Mouse (Mus musculus) midbrain, embryonic 15.5 days (tissue): ENCODE measurements around the gene Ms4a4a. TPM values are rescaled to one million over a fixed set of nuclear protein-coding genes. Genes with fewer than 3 reads are reported as not detected.
"Not testable (repeated sequence)": the region's sequence is repeated elsewhere in the genome, so short reads cannot be mapped to it uniquely, and the experiment has no call there.

Experiments
- ATAC-seq: fragments of 200-750 bp; cut with Nextera tagmentation; replicated peaks from 2 replicates; pipeline ENCODE4 v1.8.0; 2017; ENCODE audit warnings: moderate TSS enrichment
- H3K27ac ChIP-seq: fragments of 300-500 bp; sonication (generic); 2 replicates; pipeline ENCODE4 v1.5.1; 2015; ENCODE audit warnings: mild to moderate bottlenecking, inconsistent platforms
- H3K27me3 ChIP-seq: fragments of 300-500 bp; sonication (generic); replicated peaks from 2 replicates; pipeline ENCODE4 v1.6.1; 2015; ENCODE audit warnings: inconsistent platforms
- H3K36me3 ChIP-seq: fragments of 300-500 bp; sonication (generic); replicated peaks from 2 replicates; pipeline ENCODE4 v1.6.1; 2015; ENCODE audit warnings: inconsistent platforms
- H3K4me1 ChIP-seq: fragments of 300-500 bp; sonication (generic); 2 replicates; pipeline ENCODE4 v1.6.1; 2015; ENCODE audit warnings: inconsistent platforms
- H3K4me2 ChIP-seq: fragments of 300-500 bp; sonication (generic); 2 replicates; pipeline ENCODE4 v1.6.1; 2015; ENCODE audit warnings: inconsistent platforms, mild to moderate bottlenecking, moderate library complexity
- H3K4me3 ChIP-seq: fragments of 300-500 bp; sonication (generic); 2 replicates; pipeline ENCODE4 v1.5.1; 2015; ENCODE audit warnings: mild to moderate bottlenecking, inconsistent platforms
- H3K9ac ChIP-seq: fragments of 300-500 bp; sonication (generic); 2 replicates; pipeline ENCODE4 v1.6.1; 2015; ENCODE audit warnings: mild to moderate bottlenecking, inconsistent platforms
- H3K9me3 ChIP-seq: fragments of 300-500 bp; sonication (generic); 2 replicates; pipeline ENCODE4 v1.6.1; 2016; ENCODE audit warnings: inconsistent platforms
- WGBS: fragments of 180-500 bp; shearing (Covaris S2); methylation state at CpG from one replicate; pipeline ENCODE4 v1.1.7; 2015; ENCODE audit warnings: mixed read lengths; 5-methylcytosine and 5-hydroxymethylcytosine counted together
- polyA plus RNA-seq: library from polyadenylated mRNA; unstranded; fragments of >200 nt; fragmentation: Nextera tagmentation; extraction: Ambion mirVana; gene quantifications from 2 replicates; pipeline ENCODE4 v1.2.1, GENCODE M21; 2015

Gene Ms4a4a
- polyA plus RNA-seq, 1 experiment from 2014 or later: 3.3 TPM

- Histone ChIP-seq H3K27ac (no peak overlapping the region), H3K27me3 (no peaks in the 10 kb centered on the region), H3K4me2 (no peak overlapping the region), H3K9ac (no peak overlapping the region), H3K4me3 (no peak overlapping the region), H3K4me1 (no peaks in the 10 kb centered on the region), H3K36me3 (no peaks in the 10 kb centered on the region), H3K9me3 (no peaks in the 10 kb centered on the region)
- no peak for ATAC-seq
- 84% methylated on average over 4 of the region's 4 CpGs for WGBS
Observed at GRCm38 (mm10) chr19:11387685-11388084, 12.4 kb downstream of the Ms4a4a start.

- Histone ChIP-seq H3K27ac (no peak overlapping the region), H3K27me3 (no peaks in the 10 kb centered on the region), H3K36me3 (no peaks in the 10 kb centered on the region), H3K4me3 (no peak overlapping the region), H3K9ac (no peak overlapping the region), H3K4me2 (no peak overlapping the region), H3K4me1 (no peaks in the 10 kb centered on the region), H3K9me3 (no peaks in the 10 kb centered on the region)
- WGBS: 82% methylated on average over 2 of the region's 2 CpGs
- no peak for ATAC-seq
Observed at GRCm38 (mm10) chr19:11388949-11389348, 13.6 kb downstream of the Ms4a4a start.

GRCm38 (mm10) chr19:11395769-11396168, 20.4 kb downstream of the Ms4a4a start:
- no peaks in the 10 kb centered on the region for H3K9me3 ChIP-seq
- H3K36me3 ChIP-seq: no peaks in the 10 kb centered on the region
- no peak overlapping the region for H3K4me3 ChIP-seq
- no peak for ATAC-seq
- no peaks in the 10 kb centered on the region for H3K4me1 ChIP-seq
- no peaks in the 10 kb centered on the region for H3K27me3 ChIP-seq
- H3K4me2 ChIP-seq: no peak overlapping the region
- no peak overlapping the region for H3K9ac ChIP-seq
- H3K27ac ChIP-seq: no peak overlapping the region

GRCm38 (mm10) chr19:11404527-11404926, 29.2 kb downstream of the Ms4a4a start, which contains the start of gene Ms4a4c:
Ms4a4c (plus strand) TSS chr19:11404770.
- Histone ChIP-seq H3K4me3 (no peak within 1 kb of the TSS), H3K9ac (no peak within 1 kb of the TSS), H3K36me3 (no peaks in the 10 kb centered on the region), H3K27ac (no peak within 1 kb of the TSS), H3K9me3 (no peaks in the 10 kb centered on the region), H3K27me3 (no peaks in the 10 kb centered on the region), H3K4me2 (no peak within 1 kb of the TSS), H3K4me1 (no peaks in the 10 kb centered on the region)
- ATAC-seq: no peak
- WGBS: 78% methylated on average over 3 of the region's 3 CpGs

GRCm38 (mm10) chr19:11407428-11407827, 32.1 kb downstream of the Ms4a4a start:
- no peaks in the 10 kb centered on the region for H3K4me1 ChIP-seq
- no peak overlapping the region for H3K4me3 ChIP-seq
- no peaks in the 10 kb centered on the region for H3K27me3 ChIP-seq
- H3K4me2 ChIP-seq: no peak overlapping the region
- no peak for ATAC-seq
- H3K27ac ChIP-seq: no peak overlapping the region
- H3K9ac ChIP-seq: no peak overlapping the region
- H3K36me3 ChIP-seq: no peaks in the 10 kb centered on the region
- no peaks in the 10 kb centered on the region for H3K9me3 ChIP-seq

GRCm38 (mm10) chr19:11408591-11408990, 33.3 kb downstream of the Ms4a4a start:
- no peak overlapping the region for H3K27ac ChIP-seq
- H3K4me3 ChIP-seq: no peak overlapping the region
- H3K9me3 ChIP-seq: no peaks in the 10 kb centered on the region
- ATAC-seq: no peak
- H3K36me3 ChIP-seq: no peaks in the 10 kb centered on the region
- no peak overlapping the region for H3K9ac ChIP-seq
- no peaks in the 10 kb centered on the region for H3K4me1 ChIP-seq
- 89% methylated on average over 1 of the region's 1 CpGs for WGBS
- H3K27me3 ChIP-seq: no peaks in the 10 kb centered on the region
- H3K4me2 ChIP-seq: no peak overlapping the region

- H3K9ac ChIP-seq: no peak overlapping the region
- H3K4me1 ChIP-seq: no peaks in the 10 kb centered on the region
- H3K27ac ChIP-seq: no peak overlapping the region
- H3K36me3 ChIP-seq: no peaks in the 10 kb centered on the region
- H3K4me3 ChIP-seq: no peak overlapping the region
- no peaks in the 10 kb centered on the region for H3K9me3 ChIP-seq
- H3K4me2 ChIP-seq: no peak overlapping the region
- no peaks in the 10 kb centered on the region for H3K27me3 ChIP-seq
- ATAC-seq: no peak
- 85% methylated on average over 1 of the region's 1 CpGs for WGBS
Observed at GRCm38 (mm10) chr19:11411640-11412039, 36.3 kb downstream of the Ms4a4a start.

- Histone ChIP-seq H3K9ac (no peak overlapping the region), H3K4me2 (no peak overlapping the region), H3K4me1 (no peaks in the 10 kb centered on the region), H3K36me3 (no peaks in the 10 kb centered on the region), H3K4me3 (no peak overlapping the region), H3K9me3 (no peaks in the 10 kb centered on the region), H3K27ac (no peak overlapping the region), H3K27me3 (no peaks in the 10 kb centered on the region)
- 95% methylated on average over 1 of the region's 1 CpGs for WGBS
- no peak for ATAC-seq
Observed at GRCm38 (mm10) chr19:11414084-11414483, 38.8 kb downstream of the Ms4a4a start.

GRCm38 (mm10) chr19:11415581-11415980, 40.3 kb downstream of the Ms4a4a start:
- ATAC-seq: no peak
- Histone ChIP-seq H3K4me3 (no peak overlapping the region), H3K9ac (no peak overlapping the region), H3K27me3 (no peaks in the 10 kb centered on the region), H3K4me1 (no peaks in the 10 kb centered on the region), H3K4me2 (no peak overlapping the region), H3K36me3 (no peaks in the 10 kb centered on the region), H3K27ac (no peak overlapping the region), H3K9me3 (no peaks in the 10 kb centered on the region)
- 79% methylated on average over 3 of the region's 3 CpGs for WGBS

GRCm38 (mm10) chr19:11418865-11419264, 43.5 kb downstream of the Ms4a4a start:
- H3K9ac ChIP-seq, H3K36me3 ChIP-seq, H3K9me3 ChIP-seq, H3K4me1 ChIP-seq, H3K4me2 ChIP-seq, H3K27me3 ChIP-seq, H3K4me3 ChIP-seq, H3K27ac ChIP-seq, ATAC-seq: not testable (repeated sequence)
- 80% methylated on average over 3 of the region's 3 CpGs for WGBS

- H3K36me3 ChIP-seq, H3K9ac ChIP-seq, H3K4me1 ChIP-seq, H3K27ac ChIP-seq, ATAC-seq, H3K9me3 ChIP-seq, H3K27me3 ChIP-seq, H3K4me3 ChIP-seq, H3K4me2 ChIP-seq: not testable (repeated sequence)
- 93% methylated on average over 1 of the region's 1 CpGs for WGBS
Observed at GRCm38 (mm10) chr19:11431209-11431608, 55.9 kb downstream of the Ms4a4a start.

GRCm38 (mm10) chr19:11435058-11435834, 59.9 kb downstream of the Ms4a4a start:
- Histone ChIP-seq H3K27me3 (no peaks in the 10 kb centered on the region), H3K27ac (no peak overlapping the region), H3K4me2 (no peak overlapping the region), H3K36me3 (no peaks in the 10 kb centered on the region), H3K4me3 (no peak overlapping the region), H3K9me3 (no peaks in the 10 kb centered on the region), H3K4me1 (no peaks in the 10 kb centered on the region), H3K9ac (no peak overlapping the region)
- ATAC-seq: no peak
- WGBS: 86% methylated on average over 4 of the region's 4 CpGs
